Mouse (Mus musculus): ENCODE measurements around the gene Mylpf.
A peak's percentile ranks its signal among the peaks of the same experiment; 100 is the strongest.
"Not testable (repeated sequence)": the region's sequence is repeated elsewhere in the genome, so short reads cannot be mapped to it uniquely, and the experiment has no call there.

Gene Mylpf

GRCm38 (mm10) chr7:127225147-127225995 lies 16.7 kb downstream of the Mylpf start:
- DNase-seq (ENCODE audit: low read depth): no peak

GRCm38 (mm10) chr7:127228615-127229303 lies 20.1 kb downstream of the Mylpf start:
- DNase-seq (ENCODE audit: low read depth): no peak

DNA sequence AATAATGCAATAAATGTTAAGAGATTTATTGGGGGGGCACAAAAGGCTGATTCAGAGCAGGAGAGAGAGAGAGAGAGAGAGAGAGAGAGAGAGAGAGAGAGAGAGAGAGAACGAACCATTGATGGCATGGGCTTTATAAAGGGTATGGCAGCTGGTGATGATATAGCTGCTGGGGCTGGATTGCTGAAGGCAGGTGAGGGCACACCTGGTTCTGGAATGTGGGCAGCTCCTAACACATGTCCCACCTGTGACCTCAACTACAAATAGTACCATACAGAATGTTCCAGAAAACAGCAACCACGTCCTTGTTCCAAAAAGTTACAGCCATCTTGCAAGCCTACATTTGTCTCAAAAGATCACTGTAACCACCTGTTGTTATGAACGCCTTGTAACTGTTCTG lies 22.7 kb downstream of the Mylpf start:
- DNase-seq (ENCODE audit: low read depth): no peak

DNA sequence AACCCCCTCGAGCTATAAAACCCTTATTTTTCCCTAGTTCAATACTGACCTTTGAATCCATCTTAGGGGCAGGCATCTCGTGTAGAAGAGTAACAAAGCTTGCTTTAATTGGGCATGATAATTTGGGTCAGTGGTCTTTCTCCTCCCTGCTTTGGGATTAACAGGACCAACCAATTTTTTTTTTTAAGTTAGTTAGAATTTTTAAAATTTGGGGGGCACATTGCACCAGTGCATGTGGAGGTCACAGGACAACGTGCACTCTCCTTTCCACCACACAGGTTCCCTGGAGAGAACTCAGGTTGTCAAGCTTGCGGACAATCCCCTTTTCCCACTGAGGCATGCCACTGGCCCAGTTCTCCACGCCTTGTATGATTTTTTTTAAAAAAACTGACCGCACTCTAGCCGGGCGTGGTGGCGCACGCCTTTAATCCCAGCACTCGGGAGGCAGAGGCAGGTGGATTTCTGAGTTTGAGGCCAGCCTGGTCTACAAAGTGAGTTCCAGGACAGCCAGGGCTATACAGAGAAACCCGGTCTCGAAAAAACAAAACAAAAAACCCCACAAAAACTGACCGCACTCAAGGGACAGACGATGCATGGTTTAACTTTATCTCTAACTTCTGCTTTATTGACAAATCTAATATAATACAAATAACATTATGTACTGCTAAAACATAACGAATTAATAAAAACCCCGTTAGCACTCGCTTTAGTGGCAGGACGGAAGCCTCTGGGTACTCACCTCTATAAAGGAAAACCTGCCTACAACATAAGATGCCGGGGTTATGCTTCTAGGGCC lies 23.3 kb downstream of the Mylpf start:
- no peak for DNase-seq (ENCODE audit: low read depth)

GRCm38 (mm10) chr7:127232622-127233367 lies 24.1 kb downstream of the Mylpf start, which contains the start of the genes Zfp553 and Sept1:
Gene Zfp553, plus strand, starts transcription at chr7:127233061.
Gene Sept1, minus strand, starts transcription at chr7:127233130.
- DNase-seq (ENCODE audit: low read depth): no peak

GRCm38 (mm10) chr7:127233368-127233749 lies 24.7 kb downstream of the Mylpf start:
- DNase-seq (ENCODE audit: low read depth): no peak

GRCm38 (mm10) chr7:127233765-127234164 lies 25.1 kb downstream of the Mylpf start:
- no peak for DNase-seq (ENCODE audit: low read depth)

GRCm38 (mm10) chr7:127234777-127235176 lies 26.1 kb downstream of the Mylpf start:
- DNase-seq (ENCODE audit: low read depth): no peak

DNA sequence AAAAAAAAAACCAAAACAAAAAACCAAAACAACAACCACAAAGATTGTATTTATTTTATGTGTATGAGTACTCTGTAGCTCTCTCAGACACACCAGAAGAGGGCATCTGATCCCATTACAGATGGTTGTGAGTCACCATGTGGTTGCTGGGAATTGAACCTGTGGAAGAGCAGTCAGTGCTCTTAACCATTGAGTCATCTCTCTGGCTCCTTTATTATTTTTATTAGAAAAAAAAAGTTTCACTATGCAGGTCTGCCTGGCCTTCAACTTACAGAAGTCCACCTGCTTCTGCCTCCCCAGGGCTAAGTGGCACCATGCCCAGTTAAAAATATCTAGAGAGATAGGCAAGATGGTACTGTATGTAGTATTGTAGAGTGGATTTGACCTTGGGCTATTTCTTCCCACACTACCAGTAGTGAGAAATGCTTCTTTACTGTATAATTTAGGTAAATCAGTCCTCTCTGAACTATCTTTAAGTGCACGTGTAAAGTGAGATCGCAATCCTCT lies 34.7 kb downstream of the Mylpf start:
- DNase-seq (ENCODE audit: low read depth): no peak

DNA sequence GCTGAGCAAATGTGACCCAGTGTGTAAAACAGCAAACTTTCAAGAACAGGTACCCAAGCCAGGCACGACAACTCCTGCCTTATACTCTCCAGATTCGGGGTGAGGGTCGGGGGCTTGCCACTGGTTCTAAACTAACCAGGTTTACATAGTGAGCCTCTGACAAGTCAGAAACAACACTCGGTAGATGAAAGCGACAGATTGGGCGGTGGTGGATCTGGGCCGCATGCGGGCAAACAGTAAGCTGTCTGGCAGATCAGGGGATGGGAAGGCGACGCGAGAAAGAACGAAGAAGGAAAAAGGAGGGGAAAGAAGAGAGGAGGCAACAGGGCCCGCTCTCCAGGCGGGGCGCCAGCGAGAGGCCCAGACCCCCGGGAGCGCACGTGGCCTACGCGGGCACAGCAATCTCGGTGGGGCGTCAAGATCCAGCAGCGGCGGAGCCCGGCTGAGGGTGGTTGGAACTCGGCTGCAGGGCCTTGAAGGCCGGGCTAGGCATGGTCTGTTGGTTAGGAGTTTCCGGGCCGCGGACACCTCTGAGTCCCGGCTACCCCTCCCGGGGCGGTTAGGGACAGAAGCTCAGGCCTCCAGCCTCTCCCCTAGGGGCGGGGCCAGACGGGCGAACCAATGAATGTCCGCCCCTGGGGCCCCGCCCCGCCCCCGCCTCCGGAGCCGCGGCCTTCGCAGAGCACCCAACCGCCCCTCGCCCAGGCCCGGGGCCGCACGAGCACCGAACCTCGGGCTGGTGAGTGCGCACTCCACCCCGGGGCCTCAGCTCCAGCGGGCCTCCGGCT lies 35.4 kb downstream of the Mylpf start, which contains the start of gene Zfp771:
Gene Zfp771, plus strand, starts transcription at position 405 of the 788 bp plus-strand sequence.
- peak; percentile 68 for DNase-seq (ENCODE audit: low read depth)

DNA sequence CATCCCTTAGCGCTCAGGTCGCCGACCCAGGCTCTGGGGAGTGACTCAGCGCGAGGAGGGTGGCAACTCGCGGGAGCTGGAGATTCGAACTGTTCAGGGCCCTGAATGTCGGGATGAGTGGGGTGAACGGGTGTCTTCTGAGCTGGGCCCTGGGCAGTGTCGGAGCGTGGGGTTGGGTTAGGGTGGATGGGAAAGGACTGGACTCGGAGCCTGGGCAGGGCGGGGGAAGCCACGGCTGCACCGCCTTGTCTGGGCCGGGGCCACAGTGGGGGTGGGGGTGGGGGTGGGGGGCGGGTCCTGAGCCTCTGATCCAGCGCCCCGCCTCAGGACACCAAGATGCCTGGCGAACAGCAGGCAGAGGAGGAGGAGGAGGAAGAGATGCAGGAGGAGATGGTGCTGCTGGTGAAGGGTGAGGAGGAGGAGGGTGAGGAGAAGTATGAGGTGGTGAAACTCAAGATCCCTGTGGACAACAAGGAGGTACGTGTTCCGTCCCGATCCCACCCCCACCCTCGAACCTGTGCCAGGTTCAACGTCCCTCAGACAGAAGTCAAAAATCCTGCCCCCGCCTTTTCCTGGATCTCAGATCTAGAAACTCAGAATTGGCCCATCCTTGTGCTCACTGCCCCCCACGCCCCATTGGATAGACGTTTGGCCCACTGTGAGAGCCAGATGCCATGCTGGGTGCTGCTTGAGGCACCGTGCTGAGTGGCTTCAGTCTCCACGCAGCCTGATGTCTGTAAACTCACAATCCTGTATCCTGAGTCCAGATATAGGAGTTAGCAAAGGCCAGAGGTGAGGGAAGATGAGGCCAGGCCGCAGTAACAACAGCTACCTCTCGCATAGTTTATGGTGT lies 36.2 kb downstream of the Mylpf start:
- no peak for DNase-seq (ENCODE audit: low read depth)

- DNase-seq (ENCODE audit: low read depth): not testable (repeated sequence)
Measured at GRCm38 (mm10) chr7:127250511-127250910, 41.8 kb downstream of the Mylpf start.

DNA sequence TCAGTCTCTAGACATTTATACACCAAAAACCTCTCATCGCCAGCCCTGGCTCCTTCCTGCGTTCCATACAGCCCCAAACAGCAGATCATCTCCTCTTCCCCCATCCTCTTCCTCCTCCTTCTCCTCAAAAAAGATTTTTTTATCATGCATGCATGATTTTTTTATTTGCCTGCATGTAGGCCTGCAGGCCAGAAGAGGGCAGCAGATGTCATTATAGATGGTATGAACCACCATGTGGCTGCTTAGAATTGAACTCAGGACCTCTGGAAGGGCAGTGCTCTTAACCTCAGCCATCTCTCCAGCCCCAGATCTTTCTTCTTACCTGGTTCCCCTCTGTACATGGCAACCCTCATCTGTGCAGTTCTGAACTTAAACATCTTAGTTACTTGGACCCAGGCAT lies 43.7 kb downstream of the Mylpf start:
- no peak for DNase-seq (ENCODE audit: low read depth)

- DNase-seq (ENCODE audit: low read depth): no peak
Measured at GRCm38 (mm10) chr7:127253341-127253740, 44.7 kb downstream of the Mylpf start.

- DNase-seq (ENCODE audit: low read depth): peak; percentile 94
Measured at GRCm38 (mm10) chr7:127253821-127254769, 45.4 kb downstream of the Mylpf start.

DNA sequence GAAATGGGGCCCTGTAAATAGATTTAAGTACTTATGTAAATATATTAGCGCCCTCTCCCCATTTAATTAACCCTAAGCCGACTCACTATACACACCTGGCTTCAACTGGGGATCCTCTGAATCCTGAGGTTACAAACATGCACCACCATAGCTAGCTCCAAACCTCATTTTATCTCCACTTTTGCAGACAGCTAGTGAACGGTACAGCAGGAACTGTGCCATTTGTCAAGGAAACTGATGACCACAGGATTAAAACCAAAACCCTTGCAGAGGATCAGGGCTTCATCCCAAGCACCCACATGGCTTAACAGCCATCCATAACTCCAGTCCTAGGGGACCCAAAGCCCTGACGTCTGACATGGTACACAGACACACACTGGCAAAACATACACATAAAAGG lies 46.3 kb downstream of the Mylpf start:
- no peak for DNase-seq (ENCODE audit: low read depth)

- DNase-seq (ENCODE audit: low read depth): no peak
Measured at GRCm38 (mm10) chr7:127255965-127256364, 47.3 kb downstream of the Mylpf start.

- DNase-seq (ENCODE audit: low read depth): no peak
Measured at GRCm38 (mm10) chr7:127256518-127256917, 47.8 kb downstream of the Mylpf start.

Data from fibroblast of lung, adult 2 months (primary cell).